Mouse (Mus musculus): ENCODE measurements around the gene Rabggta.
A peak's percentile ranks its signal among the peaks of the same experiment; 100 is the strongest.

Gene Rabggta

DNA sequence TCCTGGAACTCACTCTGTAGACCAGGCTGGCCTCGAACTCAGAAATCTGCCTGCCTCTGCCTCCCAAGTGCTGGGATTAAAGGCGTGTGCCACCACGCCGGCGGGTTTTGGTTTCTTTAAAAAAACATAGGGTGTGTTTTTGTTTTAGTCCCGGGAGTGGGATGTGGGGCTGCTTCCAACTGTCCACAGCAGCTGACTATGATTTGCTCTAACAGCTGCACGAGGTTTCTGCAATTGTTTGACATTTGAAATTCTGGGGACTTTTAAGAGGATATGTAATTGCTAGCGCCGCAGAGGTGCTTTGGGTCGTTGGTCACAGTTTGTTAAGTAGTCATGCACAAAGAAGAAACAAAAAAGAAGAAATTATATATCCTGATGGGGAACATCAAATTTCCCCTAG, 32.6 kb downstream of the Rabggta start:
- no peak for DNase-seq (ENCODE audit: low read depth)

- DNase-seq (ENCODE audit: low read depth), result no peak
Observed at GRCm38 (mm10) chr14:55682118-55682493, 40.0 kb downstream of the Rabggta start.

DNA sequence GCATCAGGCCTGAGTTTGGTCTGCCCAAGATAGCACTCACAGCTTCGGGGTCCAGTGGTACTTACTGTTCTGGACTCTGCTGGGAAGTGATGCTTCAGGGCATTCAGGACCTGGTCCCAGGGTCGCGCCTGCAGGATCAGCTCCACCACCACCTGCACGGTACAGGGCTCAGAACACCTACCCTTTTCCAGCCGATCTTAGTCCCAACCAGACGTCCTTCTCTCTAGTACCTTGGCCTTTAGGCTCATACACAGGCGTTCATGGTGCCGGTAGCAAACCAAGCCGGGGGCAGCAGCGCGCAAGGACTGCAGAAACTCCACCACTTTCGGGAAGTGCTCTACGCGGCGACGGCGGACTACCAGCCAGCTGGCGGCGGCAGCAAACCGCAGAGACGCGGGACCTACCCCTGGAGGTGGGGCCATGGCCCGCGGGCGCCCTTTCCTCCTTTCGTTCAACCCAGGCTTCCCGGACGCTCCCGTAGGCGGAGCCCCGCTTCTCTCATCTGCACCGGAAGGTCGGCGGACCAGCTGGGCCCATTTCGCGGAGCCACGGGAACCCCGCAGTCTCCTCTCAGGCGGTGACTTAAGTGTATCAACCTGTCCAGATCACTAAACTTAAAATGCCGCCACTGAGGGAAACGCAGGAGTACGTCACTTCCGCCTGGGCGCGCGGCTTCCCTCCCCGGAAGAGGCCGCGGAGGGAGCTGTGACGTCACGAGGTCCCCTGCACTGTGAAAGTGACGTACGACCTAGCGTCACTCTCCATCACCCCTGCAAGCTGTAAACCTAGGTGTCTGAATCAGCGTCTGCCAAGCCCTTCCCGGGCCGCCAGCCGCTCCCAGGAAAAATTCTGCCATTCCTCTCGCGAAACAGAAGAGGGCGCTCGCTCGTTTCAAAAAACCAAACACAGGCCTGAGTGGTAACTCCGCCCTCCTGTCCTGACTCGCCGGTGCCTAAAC, 40.6 kb downstream of the Rabggta start, which contains the start of gene Tinf2:
Gene Tinf2, minus strand, starts transcription at position 661 of the 958 bp plus-strand sequence.
- DNase-seq (ENCODE audit: low read depth), result peak; percentile 95

- DNase-seq (ENCODE audit: low read depth), result no peak
Observed at GRCm38 (mm10) chr14:55677615-55678014, 44.4 kb downstream of the Rabggta start.

DNA sequence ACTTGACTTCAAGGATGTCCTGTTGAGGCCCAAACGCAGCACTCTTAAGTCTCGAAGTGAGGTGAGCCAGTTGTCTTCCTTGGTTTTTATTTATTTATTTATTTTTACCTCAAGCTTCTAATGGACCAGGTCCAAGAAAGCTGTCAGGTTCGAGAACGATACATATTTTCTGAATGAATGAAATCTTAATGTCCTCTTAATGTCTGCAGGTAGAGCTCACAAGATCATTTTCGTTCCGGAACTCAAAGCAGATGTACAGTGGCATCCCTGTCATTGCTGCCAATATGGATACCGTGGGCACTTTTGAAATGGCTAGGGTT, 49.4 kb downstream of the Rabggta start:
- no peak for DNase-seq (ENCODE audit: low read depth)

DNA sequence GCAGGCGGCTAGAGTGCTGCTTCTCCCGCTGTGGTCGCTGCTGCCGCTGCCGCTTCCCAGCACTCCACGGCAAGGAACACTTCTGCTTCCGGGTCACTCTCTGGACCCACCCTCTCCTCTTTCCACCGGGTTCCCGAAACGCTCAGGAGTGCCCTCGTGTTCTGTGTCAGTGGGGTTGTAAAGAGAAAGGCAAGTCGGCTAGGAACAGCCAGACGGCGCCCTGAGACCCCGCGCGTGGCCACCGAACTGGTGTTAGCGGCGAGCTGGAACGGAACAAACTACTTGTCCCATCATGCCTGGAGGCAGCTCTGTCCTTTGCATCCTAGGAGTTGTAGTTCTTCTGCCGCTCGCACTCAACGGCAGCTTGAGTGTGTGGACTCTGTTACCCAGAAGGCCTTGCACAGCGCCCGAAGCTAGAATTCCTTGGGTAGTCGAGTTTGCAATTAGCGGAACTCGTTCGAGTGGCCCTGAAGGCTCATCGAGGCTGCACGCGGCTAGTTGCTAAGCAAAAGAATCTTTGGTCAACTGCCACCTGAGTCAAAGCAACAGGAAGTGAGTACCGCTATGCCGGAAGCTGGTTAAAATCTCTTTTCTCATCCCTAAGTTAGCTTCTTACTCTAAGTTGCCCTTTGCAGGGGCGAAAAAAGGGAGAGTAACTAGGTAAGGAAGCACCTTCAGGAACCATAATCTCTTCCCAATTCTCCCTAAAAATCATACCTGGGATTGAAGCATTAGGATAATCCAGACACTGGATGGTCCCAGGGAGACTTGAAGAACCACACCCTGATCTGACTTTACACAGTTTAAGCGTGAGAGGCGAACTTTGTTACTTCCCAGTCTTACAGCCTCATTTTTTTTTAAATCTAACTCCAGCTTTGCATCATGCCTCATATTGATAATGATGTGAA, 50.0 kb downstream of the Rabggta start, which contains the start of the genes Gmpr2 and Nedd8:
Gene Gmpr2, plus strand, starts transcription at position 109 of the 908 bp plus-strand sequence.
Gene Nedd8, minus strand, starts transcription at position 292 of the 908 bp plus-strand sequence.
- peak; percentile 90 for DNase-seq (ENCODE audit: low read depth)

DNA sequence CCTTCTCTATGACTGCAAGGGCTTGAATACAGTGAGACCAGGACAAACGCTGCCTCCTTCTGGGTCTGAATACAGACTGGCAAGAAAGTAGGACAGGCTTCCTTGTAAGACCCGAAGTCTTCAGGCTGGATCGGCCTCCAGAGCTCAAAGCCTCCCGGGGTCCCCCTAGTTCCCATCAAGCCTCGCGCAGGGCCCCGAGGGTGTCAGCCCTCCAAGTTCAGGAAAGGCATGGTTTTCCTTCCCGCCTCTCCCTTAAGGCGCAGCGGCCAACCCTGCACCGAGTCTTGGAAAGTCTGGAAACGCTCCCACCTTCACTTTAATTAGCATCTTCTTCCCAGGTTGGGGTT, 50.6 kb downstream of the Rabggta start:
- no peak for DNase-seq (ENCODE audit: low read depth)

Data from c-Kit-positive CD71-negative TER-119-negative erythroid progenitor cells, embryonic 14.5 days (primary cell).